Mouse (Mus musculus): Measurements from ENCODE around the gene Mtap. TPM values are rescaled to one million over a fixed set of nuclear protein-coding genes. Genes with fewer than 3 reads are reported as not detected.

The Mtap gene
- total and polyA plus RNA-seq, 3 experiments: 36.7 to 52.0 (median 45.4) TPM

GRCm38 (mm10) chr4:89102283-89102682, 34.6 kb upstream of the Mtap start:
- Histone ChIP-seq H3K36me3 (ENCODE audit: control insufficient read depth in 1 of 2, insufficient read depth in 2 of 2, low read length in 2 of 2) (no peaks in the 10 kb centered on the region), H3K9me3 (replicated peaks; ENCODE audit: insufficient read depth, low read length) (no peaks in the 10 kb centered on the region), H3K27me3 (ENCODE audit: control insufficient read depth in 1 of 2, insufficient read depth in 2 of 2, low read length in 2 of 2) (peaks cover 2 to 4% of the 10 kb centered on the region in 2 experiments; a peak in 2 of 4 replicates), H3K27ac (ENCODE audit: control insufficient read depth, low read depth, low read length) (no peak overlapping the region), H3K9ac (ENCODE audit: control insufficient read depth, low read depth, low read length, poor library complexity, severe bottlenecking) (no peak overlapping the region), H3K79me2 (ENCODE audit: control insufficient read depth, insufficient read depth, low read length, poor library complexity) (no peaks in the 10 kb centered on the region), H3K4me1 (ENCODE audit: control insufficient read depth in 1 of 2, insufficient read depth in 2 of 2, low read length in 2 of 2) (no peaks in the 10 kb centered on the region), H3K4me3 (ENCODE audit: control insufficient read depth in 1 of 2, insufficient read depth in 1 of 2, low read depth in 2 of 2, low read length in 2 of 2) (no peak overlapping the region)
- TF ChIP-seq POLR2A (IDR thresholded peaks at IDR 0.05; ENCODE audit: control insufficient read depth in 1 of 2, insufficient read depth in 1 of 2, low read depth in 1 of 2, low read length in 2 of 2, poor library complexity in 1 of 2) (no peak), ZC3H11A (IDR thresholded peaks at IDR 0.05; ENCODE audit: low read depth, low read length) (no peak), TBP (IDR thresholded peaks at IDR 0.05; ENCODE audit: low read depth, low read length) (no peak), SIN3A (IDR thresholded peaks at IDR 0.05; ENCODE audit: low read length) (no peak), E2F4 (IDR thresholded peaks at IDR 0.05; ENCODE audit: borderline replicate concordance, low read depth, low read length) (no peak), CHD2 (IDR thresholded peaks at IDR 0.05; ENCODE audit: low read length) (no peak)
- DNase-seq (ENCODE audit: low read depth, low spot score): no peak

GRCm38 (mm10) chr4:89105486-89105885, 31.4 kb upstream of the Mtap start:
- no peak overlapping the region for H3K9ac ChIP-seq (ENCODE audit: control insufficient read depth, low read depth, low read length, poor library complexity, severe bottlenecking)
- no peak for DNase-seq (ENCODE audit: low read depth, low spot score)
- H3K9me3 ChIP-seq (replicated peaks; ENCODE audit: insufficient read depth, low read length): no peaks in the 10 kb centered on the region
- H3K36me3 ChIP-seq (ENCODE audit: control insufficient read depth in 1 of 2, insufficient read depth in 2 of 2, low read length in 2 of 2): no peaks in the 10 kb centered on the region
- H3K27ac ChIP-seq (ENCODE audit: control insufficient read depth, low read depth, low read length): no peak overlapping the region
- TF ChIP-seq POLR2AphosphoS2 (IDR thresholded peaks at IDR 0.05; ENCODE audit: low read length): no peak
- TF ChIP-seq ZNF384 (IDR thresholded peaks at IDR 0.05; ENCODE audit: low read depth, low read length): no peak
- no peak for TF ChIP-seq EP300 (IDR thresholded peaks at IDR 0.05; ENCODE audit: low read depth in 1 of 2, low read length in 2 of 2)
- TF ChIP-seq CHD1 (IDR thresholded peaks at IDR 0.05; ENCODE audit: low read depth, low read length): no peak
- TF ChIP-seq NELFE (IDR thresholded peaks at IDR 0.05; ENCODE audit: low read depth, low read length): no peak
- TF ChIP-seq MAX (IDR thresholded peaks at IDR 0.05; ENCODE audit: low read length): no peak
- TF ChIP-seq ZMIZ1 (IDR thresholded peaks at IDR 0.05; ENCODE audit: low read depth, low read length): no peak
- no peak for TF ChIP-seq ELF1 (IDR thresholded peaks at IDR 0.05; ENCODE audit: low read depth, low read length)
- no peak for TF ChIP-seq MEF2A (IDR thresholded peaks at IDR 0.05; ENCODE audit: extremely low read depth, insufficient replicate concordance, low read depth, low read length, poor library complexity, severe bottlenecking)
- H3K27me3 ChIP-seq (ENCODE audit: control insufficient read depth in 1 of 2, insufficient read depth in 2 of 2, low read length in 2 of 2): peaks cover 2 to 5% of the 10 kb centered on the region in 2 experiments; a peak in 3 of 4 replicates
- no peaks in the 10 kb centered on the region for H3K79me2 ChIP-seq (ENCODE audit: control insufficient read depth, insufficient read depth, low read length, poor library complexity)
- no peak overlapping the region for H3K4me3 ChIP-seq (ENCODE audit: control insufficient read depth in 1 of 2, insufficient read depth in 1 of 2, low read depth in 2 of 2, low read length in 2 of 2)
- H3K4me1 ChIP-seq (ENCODE audit: control insufficient read depth in 1 of 2, insufficient read depth in 2 of 2, low read length in 2 of 2): no peaks in the 10 kb centered on the region

- peaks cover 5 to 7% of the 10 kb centered on the region in 2 experiments for H3K27me3 ChIP-seq (ENCODE audit: control insufficient read depth in 1 of 2, insufficient read depth in 2 of 2, low read length in 2 of 2)
- no peaks in the 10 kb centered on the region for H3K4me1 ChIP-seq (ENCODE audit: control insufficient read depth in 1 of 2, insufficient read depth in 2 of 2, low read length in 2 of 2)
- no peaks in the 10 kb centered on the region for H3K36me3 ChIP-seq (ENCODE audit: control insufficient read depth in 1 of 2, insufficient read depth in 2 of 2, low read length in 2 of 2)
- H3K27ac ChIP-seq (ENCODE audit: control insufficient read depth, low read depth, low read length): no peak overlapping the region
- H3K4me3 ChIP-seq (ENCODE audit: control insufficient read depth in 1 of 2, insufficient read depth in 1 of 2, low read depth in 2 of 2, low read length in 2 of 2): no peak overlapping the region
- no peak for TF ChIP-seq ZMIZ1 (IDR thresholded peaks at IDR 0.05; ENCODE audit: low read depth, low read length)
- no peak for TF ChIP-seq GABPA (IDR thresholded peaks at IDR 0.05; ENCODE audit: low read depth, low read length)
- no peak for TF ChIP-seq ELF1 (IDR thresholded peaks at IDR 0.05; ENCODE audit: low read depth, low read length)
- no peak for TF ChIP-seq MYC (IDR thresholded peaks at IDR 0.05; ENCODE audit: low read depth, low read length)
- TF ChIP-seq SMC3 (IDR thresholded peaks at IDR 0.05; ENCODE audit: low read depth, low read length): no peak
- TF ChIP-seq MAFK (IDR thresholded peaks at IDR 0.05; ENCODE audit: borderline replicate concordance, low read depth, low read length): no peak
- no peak for TF ChIP-seq MYB (IDR thresholded peaks at IDR 0.05; ENCODE audit: low read depth, low read length)
- no peak for TF ChIP-seq USF2 (IDR thresholded peaks at IDR 0.05; ENCODE audit: borderline replicate concordance in 1 of 2, insufficient read depth in 1 of 2, low read depth in 1 of 2, low read length in 2 of 2)
- H3K9ac ChIP-seq (ENCODE audit: control insufficient read depth, low read depth, low read length, poor library complexity, severe bottlenecking): no peak overlapping the region
- H3K79me2 ChIP-seq (ENCODE audit: control insufficient read depth, insufficient read depth, low read length, poor library complexity): no peaks in the 10 kb centered on the region
- DNase-seq (ENCODE audit: low read depth, low spot score): no peak
- H3K9me3 ChIP-seq (replicated peaks; ENCODE audit: insufficient read depth, low read length): no peaks in the 10 kb centered on the region
Observed at GRCm38 (mm10) chr4:89106505-89106904, 30.4 kb upstream of the Mtap start.

Data from MEL (cell line).